Mouse (Mus musculus): ENCODE data around the gene Mterf4.

Gene Mterf4

DNA sequence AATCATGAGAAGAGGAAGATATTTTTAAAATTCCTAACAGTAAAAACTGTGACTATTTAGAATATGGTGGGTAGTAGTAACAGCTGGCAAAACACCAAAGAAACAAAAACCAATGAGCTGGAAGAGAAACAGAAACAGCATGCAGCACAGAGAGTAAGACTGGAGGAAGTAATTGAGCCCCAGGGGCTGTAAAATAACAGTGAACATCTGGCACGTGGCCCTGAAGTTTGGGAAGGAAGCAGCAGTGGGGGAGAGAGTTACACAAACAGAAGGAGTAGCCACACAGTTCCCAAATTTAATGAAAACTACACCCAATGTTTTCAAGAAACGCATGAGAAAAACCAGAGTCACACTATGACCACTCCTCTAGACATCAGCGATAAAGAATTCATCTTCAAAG is 38.5 kb downstream of the Mterf4 start:
- no peak for DNase-seq (ENCODE audit: low spot score)

DNA sequence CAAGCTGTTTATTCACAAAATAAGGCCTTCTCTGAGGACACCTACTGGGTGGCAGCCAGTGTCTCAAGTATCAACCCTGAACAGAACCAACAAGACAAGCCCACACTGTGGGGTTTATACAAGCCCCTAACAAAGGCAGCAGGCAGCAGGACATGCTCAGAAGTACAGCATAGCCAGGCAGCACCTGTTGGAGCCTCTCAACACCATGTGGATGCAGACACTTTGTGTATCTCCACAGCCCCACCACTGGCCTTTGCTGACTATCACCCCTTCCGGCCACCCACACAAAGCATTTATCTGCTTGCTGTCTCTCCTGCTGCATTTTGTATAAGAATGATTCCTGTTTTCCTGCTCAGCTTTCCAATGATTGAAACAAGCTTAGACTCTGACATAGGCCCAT is 48.2 kb downstream of the Mterf4 start:
- no peak for DNase-seq (ENCODE audit: low spot score)

DNA sequence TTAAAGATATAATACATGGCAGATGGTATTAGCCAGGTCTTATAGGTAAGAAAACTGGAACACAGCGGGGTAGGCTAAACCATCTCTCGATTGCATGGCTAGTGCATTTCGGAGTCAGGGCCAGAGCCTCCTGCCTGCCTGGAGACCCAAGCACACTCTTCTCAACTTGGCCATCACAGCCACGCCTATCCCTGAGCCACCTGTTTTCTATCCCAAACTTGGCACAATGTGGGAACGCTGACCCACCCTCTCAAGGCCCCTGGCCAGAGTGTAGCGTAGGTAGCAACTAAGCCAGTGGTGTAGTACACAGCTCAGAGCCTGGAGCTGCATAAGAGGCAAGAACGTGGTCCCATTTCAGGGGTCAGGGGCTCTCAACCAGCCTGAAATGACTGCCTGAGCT is 50.0 kb downstream of the Mterf4 start:
- no peak for DNase-seq (ENCODE audit: low spot score)

DNA sequence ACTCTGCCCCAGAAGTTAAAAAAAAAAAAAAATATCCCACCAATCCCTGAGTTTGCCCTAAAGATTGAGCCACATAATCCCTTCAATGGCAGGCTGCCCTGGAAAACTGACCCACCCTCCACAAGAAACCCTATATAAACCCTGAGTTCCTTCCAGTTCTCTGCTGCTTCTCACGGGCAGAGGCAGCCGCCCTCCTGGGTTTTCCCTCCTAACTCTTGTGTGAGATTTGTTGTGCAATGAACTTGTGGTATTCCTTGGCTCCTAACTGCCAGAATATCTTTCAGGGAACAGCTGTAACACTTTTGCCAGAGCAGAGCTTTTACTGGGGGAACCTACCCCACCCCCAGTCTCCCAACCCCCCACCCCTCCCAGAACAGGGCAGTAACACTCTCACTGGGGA is 53.1 kb downstream of the Mterf4 start:
- no peak for DNase-seq (ENCODE audit: low spot score)

Measured in retina, embryonic 14.5 days (tissue).